Mouse (Mus musculus) macrophage (primary cell): Measurements from ENCODE around the gene Glmp. TPM values are rescaled to one million over a fixed set of nuclear protein-coding genes. Genes with fewer than 3 reads are reported as not detected.
"Not testable (repeated sequence)": the region's sequence is repeated elsewhere in the genome, so short reads cannot be mapped to it uniquely, and the experiment has no call there.

ENCODE experiments used
- H3K27ac ChIP-seq: fragments of 350-480 bp; formaldehyde crosslinking; 2 replicates; pipeline ENCODE4 v1.9.0; 2021
- H3K36me3 ChIP-seq: fragments of 350-480 bp; formaldehyde crosslinking; 2 replicates; pipeline ENCODE4 v1.9.0; 2021; ENCODE audit errors: inconsistent target
- H3K4me3 ChIP-seq: fragments of 350-480 bp; formaldehyde crosslinking; 2 replicates; pipeline ENCODE4 v1.9.0; 2021; ENCODE audit errors: inconsistent target
- H3K79me2 ChIP-seq: fragments of 350-480 bp; formaldehyde crosslinking; 2 replicates; pipeline ENCODE4 v1.9.0; 2021; ENCODE audit errors: inconsistent target
- WGBS: methylation state at CpG from one replicate; pipeline ENCODE4 v1.1.7; 2026; ENCODE audit warnings: inconsistent platforms; ENCODE audit not compliant: missing documents; 5-methylcytosine and 5-hydroxymethylcytosine counted together
- polyA plus RNA-seq: library from polyadenylated mRNA; stranded (reverse); fragments of 250-400 nt; gene quantifications from 3 replicates; pipeline ENCODE4 v1.2.4, GENCODE M21; 2018; ENCODE audit warnings: inconsistent platforms
- total RNA-seq, 78 experiments: library from RNA; depleted of rRNA; stranded (reverse); fragments of 250-400 nt; gene quantifications; 1 replicate in 9 of 78; 2 replicates in 24 of 78; 3 replicates in 43 of 78; 4 replicates in 2 of 78; pipeline ENCODE4 v1.2.4; 2018; ENCODE audit warnings: inconsistent platforms in 56 of 78

The Glmp gene
- 10 to 100 TPM; 24.6 to 88.8 (median 38.2) TPM for total RNA-seq (2018; cell fraction: chromatin; rRNA removed)
- 100 to 1,000 TPM; 271 to 488 (median 379) TPM for total RNA-seq (2018; cell fraction: cytosol; rRNA removed)
- total RNA-seq (2018; cell fraction: nucleus; rRNA removed) = 100 to 1,000 TPM in 25 of 26 experiments, 10 to 100 TPM in 1; 62.8 to 337 (median 227) TPM
- 347 to 461 TPM (median 393 TPM) in 3 replicates for polyA plus RNA-seq

DNA sequence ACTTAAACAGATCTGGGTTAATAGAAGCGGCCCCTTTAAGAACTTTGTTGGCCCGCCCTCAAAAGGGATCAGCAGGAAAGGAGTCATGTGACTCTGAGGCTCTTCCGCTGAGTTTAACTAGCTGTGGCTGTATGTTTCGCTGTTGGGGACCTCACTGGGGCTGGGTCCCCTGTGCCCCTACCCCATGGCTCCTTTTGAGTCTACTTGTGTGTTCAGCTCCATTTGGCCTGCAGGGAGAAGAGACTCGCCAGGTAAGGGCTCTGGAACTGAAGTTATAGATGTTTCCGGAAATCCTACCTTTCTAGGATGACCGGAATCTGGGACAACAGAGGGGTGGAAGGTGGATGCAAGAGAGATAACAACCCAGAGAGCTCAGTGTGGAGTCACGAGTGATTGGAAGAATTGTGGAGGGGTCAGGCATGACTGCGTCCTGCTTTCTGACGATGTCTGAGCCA, at the start of gene Glmp:
TSS of gene Glmp (plus strand) at position 73 of the 455 bp plus-strand sequence.
- WGBS = 2% methylated on average over 10 of the region's 10 CpGs
- peak within 1 kb of the TSS; percentile 98 for H3K4me3 ChIP-seq
- peaks cover 49% of the 10 kb centered on the region for H3K36me3 ChIP-seq
- peaks cover 39% of the 10 kb centered on the region for H3K79me2 ChIP-seq
- H3K27ac ChIP-seq = peak within 1 kb of the TSS; percentile 91

DNA sequence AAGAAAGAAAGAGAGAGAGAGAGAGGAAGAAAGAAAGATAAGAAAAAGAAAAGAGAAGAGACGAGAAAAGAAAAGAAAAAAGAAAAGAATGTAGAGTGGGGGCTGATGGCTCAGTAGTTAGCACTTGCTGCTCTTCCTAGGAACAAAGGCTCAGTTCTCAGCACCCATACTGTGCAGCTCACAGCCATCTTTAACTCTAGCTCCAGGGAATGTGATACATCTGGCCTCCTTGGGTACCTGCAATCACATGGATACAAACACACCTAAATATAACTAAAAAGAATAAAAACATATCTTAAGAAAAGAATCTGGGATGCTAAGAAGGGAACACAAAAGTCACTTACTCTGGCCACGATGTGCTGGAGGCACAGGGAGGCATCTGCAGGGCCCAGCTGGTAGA, 48.7 kb upstream of the Glmp start:
- 85% methylated on average over 2 of the region's 2 CpGs for WGBS
- no peak overlapping the region for H3K27ac ChIP-seq
- no peak overlapping the region for H3K4me3 ChIP-seq
- no peaks in the 10 kb centered on the region for H3K36me3 ChIP-seq
- no peaks in the 10 kb centered on the region for H3K79me2 ChIP-seq

GRCm38 (mm10) chr3:88276529-88277143, 48.2 kb upstream of the Glmp start:
- Histone ChIP-seq H3K36me3 (no peaks in the 10 kb centered on the region), H3K27ac (no peak overlapping the region), H3K79me2 (no peaks in the 10 kb centered on the region), H3K4me3 (no peak overlapping the region)
- WGBS = 51% methylated on average over 7 of the region's 7 CpGs

- no peak overlapping the region for H3K4me3 ChIP-seq
- H3K79me2 ChIP-seq = no peaks in the 10 kb centered on the region
- H3K27ac ChIP-seq = no peak overlapping the region
- WGBS = 92% methylated on average over 2 of the region's 2 CpGs
- no peaks in the 10 kb centered on the region for H3K36me3 ChIP-seq
Observed at GRCm38 (mm10) chr3:88280035-88280434, 44.8 kb upstream of the Glmp start.

DNA sequence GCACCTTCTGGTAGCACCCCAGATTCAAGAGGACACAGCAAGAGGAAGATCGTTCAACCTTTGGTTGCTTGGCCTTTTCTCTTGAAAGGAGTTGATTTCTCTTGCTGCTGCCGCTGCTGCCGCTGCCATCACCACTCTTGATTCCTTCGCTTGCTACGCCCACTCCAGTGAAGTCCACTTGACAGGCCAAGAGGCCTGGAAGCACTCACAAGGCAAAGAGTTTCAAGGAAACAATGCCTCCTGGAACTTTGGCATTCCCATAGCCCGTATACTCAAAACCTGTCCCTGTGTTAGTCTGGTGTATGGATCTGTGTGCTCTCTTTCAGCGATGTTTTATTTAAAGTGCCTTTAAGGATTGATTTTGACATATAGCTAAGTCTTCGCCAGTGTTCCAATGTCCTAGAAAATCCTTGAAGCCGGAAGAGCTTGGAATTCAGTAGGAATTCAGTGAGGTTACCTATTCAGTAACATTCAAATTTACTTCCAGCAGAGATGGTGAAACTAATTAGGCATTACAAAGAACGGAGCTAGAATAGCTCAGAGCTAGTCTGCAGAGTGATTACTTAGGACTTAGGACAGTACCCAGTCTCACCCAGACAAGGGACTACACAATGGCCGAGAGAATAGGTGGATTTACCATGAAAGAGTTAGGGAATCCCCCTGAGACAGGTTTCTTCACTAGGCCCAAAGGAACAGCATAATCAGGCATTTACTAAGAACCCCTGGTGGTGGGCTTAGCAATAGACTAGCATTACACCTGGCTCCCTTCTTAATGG, 43.5 kb upstream of the Glmp start:
- H3K36me3 ChIP-seq, H3K4me3 ChIP-seq, H3K79me2 ChIP-seq, H3K27ac ChIP-seq: not testable (repeated sequence)
- WGBS = 92% methylated on average over 10 of the region's 11 CpGs

DNA sequence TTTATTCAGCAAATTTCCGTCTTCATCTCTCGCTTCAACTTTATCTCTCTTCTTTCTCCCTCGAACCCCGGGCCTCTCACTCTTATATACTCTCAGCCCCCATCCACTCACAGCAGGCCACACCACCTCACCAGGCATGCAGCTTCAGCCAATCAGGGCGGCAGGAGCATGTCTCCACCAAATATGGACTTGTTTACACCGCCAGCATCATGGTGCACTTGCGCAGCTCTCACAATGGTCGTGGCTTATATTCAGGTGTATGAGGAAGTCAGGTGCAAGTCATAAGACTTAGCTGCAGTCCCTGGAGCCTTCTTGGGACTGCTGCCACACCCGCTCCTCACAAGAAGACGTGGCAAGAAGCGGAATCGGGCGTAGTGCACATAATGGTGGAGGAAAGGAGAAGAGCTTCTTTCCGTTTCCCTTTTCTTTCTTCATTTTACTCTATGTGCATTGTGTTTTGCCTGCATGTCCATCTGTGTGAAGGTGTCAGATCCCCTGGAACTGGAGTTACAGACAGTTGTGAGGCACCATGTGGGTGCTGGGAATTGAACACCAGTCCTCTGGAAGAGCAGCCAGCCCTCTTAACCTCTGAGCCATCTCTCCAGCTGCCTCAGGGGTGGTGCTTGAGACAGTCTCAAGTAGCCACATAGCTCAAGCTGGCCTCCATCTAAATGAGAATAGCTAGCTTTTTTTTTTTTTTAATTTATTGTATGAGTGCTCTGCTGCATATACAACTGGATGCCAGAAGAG, 39.8 kb upstream of the Glmp start:
- not testable (repeated sequence) for H3K4me3 ChIP-seq, H3K27ac ChIP-seq, H3K79me2 ChIP-seq, H3K36me3 ChIP-seq
- 98% methylated on average over 12 of the region's 14 CpGs for whole genome bisulfite sequencing

GRCm38 (mm10) chr3:88285565-88285895, 39.3 kb upstream of the Glmp start:
- not testable (repeated sequence) for H3K27ac ChIP-seq, H3K79me2 ChIP-seq, H3K4me3 ChIP-seq, H3K36me3 ChIP-seq
- WGBS = no CpG with 5 or more reads among the region's 2 CpGs

GRCm38 (mm10) chr3:88287110-88287509, 37.7 kb upstream of the Glmp start, which contains the start of gene Gm38392:
Gene Gm38392, minus strand, starts transcription at chr3:88287210.
- 92% methylated on average over 4 of the region's 4 CpGs for WGBS
- Histone ChIP-seq H3K4me3 (no peak within 1 kb of the TSS), H3K79me2 (no peaks in the 10 kb centered on the region), H3K27ac (no peak within 1 kb of the TSS), H3K36me3 (no peaks in the 10 kb centered on the region)

- H3K27ac ChIP-seq, H3K79me2 ChIP-seq, H3K4me3 ChIP-seq, H3K36me3 ChIP-seq: not testable (repeated sequence)
- WGBS = 96% methylated on average over 6 of the region's 10 CpGs
Observed at GRCm38 (mm10) chr3:88288133-88288713, 36.6 kb upstream of the Glmp start.

- H3K79me2 ChIP-seq = no peaks in the 10 kb centered on the region
Observed at GRCm38 (mm10) chr3:88291970-88292369, 32.9 kb upstream of the Glmp start.

DNA sequence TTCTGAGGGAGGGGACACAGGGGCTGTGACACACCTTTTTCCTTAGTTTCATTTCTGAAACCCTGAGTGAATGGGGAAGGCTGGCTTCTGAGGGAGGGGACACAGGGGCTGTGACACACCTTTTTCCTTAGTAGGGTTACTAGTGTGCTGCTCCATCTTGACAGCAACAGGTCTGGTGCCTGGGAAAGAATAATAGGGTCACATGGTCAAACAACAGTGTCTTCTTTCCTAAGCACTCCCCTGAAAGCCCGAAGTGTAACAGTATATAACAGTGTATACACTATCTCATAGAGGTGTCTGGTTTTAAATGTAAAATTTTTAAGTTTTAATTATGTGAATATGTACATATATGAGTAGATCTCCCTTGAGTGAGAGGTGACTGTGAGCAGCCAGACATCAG, 29.6 kb upstream of the Glmp start:
- H3K79me2 ChIP-seq = peaks cover 33% of the 10 kb centered on the region
- not testable (repeated sequence) for H3K36me3 ChIP-seq, H3K4me3 ChIP-seq, H3K27ac ChIP-seq
- WGBS = 33% methylated on average over 1 of the region's 1 CpGs

More at GRCm38 (mm10) chr3:88291970-88292369, 32.9 kb upstream of the Glmp start:
- no peak overlapping the region for H3K4me3 ChIP-seq
- 64% methylated on average over 4 of the region's 4 CpGs for WGBS
- no peaks in the 10 kb centered on the region for H3K36me3 ChIP-seq
- H3K27ac ChIP-seq = no peak overlapping the region

DNA sequence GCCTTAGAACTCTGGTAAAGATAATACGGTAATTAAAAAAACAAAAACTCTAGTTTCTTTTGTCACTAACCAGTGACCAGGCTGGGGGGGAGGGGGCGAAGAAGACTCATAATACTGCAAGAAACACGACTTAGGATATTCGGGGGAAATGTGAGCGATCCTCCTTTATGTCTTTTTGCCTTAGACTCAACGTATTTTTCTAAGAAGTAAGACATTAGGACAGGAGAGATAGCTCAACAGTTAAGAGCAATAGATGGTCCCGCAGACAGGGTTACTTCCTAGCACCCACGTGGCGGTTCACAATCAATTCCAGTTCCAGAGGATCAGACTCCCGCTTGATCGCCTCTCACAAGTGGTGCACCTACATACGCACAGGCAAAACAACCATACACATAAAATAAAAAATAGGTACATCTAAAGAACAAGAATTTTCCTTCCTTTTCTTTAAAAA, 28.7 kb upstream of the Glmp start:
- Histone ChIP-seq H3K4me3 (peak overlapping the region; percentile 100), H3K27ac (peak overlapping the region; percentile 79), H3K79me2 (peaks cover 37% of the 10 kb centered on the region), H3K36me3 (peaks cover 17% of the 10 kb centered on the region)
- WGBS = 2% methylated on average over 12 of the region's 12 CpGs

GRCm38 (mm10) chr3:88296561-88297318, 28.1 kb upstream of the Glmp start, which contains the start of the genes Tsacc and Cct3:
Gene Tsacc, minus strand, starts transcription at chr3:88296999.
Gene Cct3, plus strand, starts transcription at chr3:88297116.
- Histone ChIP-seq H3K79me2 (peaks cover 37% of the 10 kb centered on the region), H3K36me3 (peaks cover 21% of the 10 kb centered on the region), H3K27ac (peak within 1 kb of the TSS; percentile 82), H3K4me3 (peak within 1 kb of the TSS; percentile 100)
- WGBS = under 1% methylated on average over 44 of the region's 44 CpGs
